Mouse (Mus musculus) inflammation-experienced regulatory T-cells, adult 6 months (primary cell): ENCODE data around the gene Cyp4v3. TPM values are rescaled to one million over a fixed set of nuclear protein-coding genes. Genes with fewer than 3 reads are reported as not detected.
A peak's percentile ranks its signal among the peaks of the same experiment; 100 is the strongest.
"Not testable (repeated sequence)": the region's sequence is repeated elsewhere in the genome, so short reads cannot be mapped to it uniquely, and the experiment has no call there.

Experiments
- ATAC-seq: one replicate; pipeline ENCODE4 v1.8.0; 2017
- polyA plus RNA-seq, 3 experiments: library from polyadenylated mRNA; unstranded; fragments of 100-300 nt; shearing (Covaris generic); gene quantifications; one replicate each; pipeline ENCODE4 v1.2.1; 2017

Gene Cyp4v3
- 10 to 100 TPM; 14.4 to 16.6 (median 15.7) TPM for polyA plus RNA-seq

GRCm38 (mm10) chr8:45332685-45333409 lies at the start of gene Cyp4v3:
Gene Cyp4v3, minus strand, starts transcription at chr8:45333216.
- ATAC-seq = peak; percentile 92

GRCm38 (mm10) chr8:45381963-45382347 lies 48.9 kb upstream of the Cyp4v3 start, which contains the start of gene Fam149a:
Gene Fam149a, minus strand, starts transcription at chr8:45382291.
- ATAC-seq = no peak

GRCm38 (mm10) chr8:45381075-45381962 lies 48.3 kb upstream of the Cyp4v3 start:
- no peak for ATAC-seq

- no peak for ATAC-seq
These were observed 47.6 kb upstream of the Cyp4v3 start for GRCm38 (mm10) chr8:45380598-45380997.

- ATAC-seq = no peak
These were observed 41.1 kb upstream of the Cyp4v3 start for GRCm38 (mm10) chr8:45374071-45374470.

- no peak for ATAC-seq
These were observed 34.1 kb upstream of the Cyp4v3 start for GRCm38 (mm10) chr8:45367154-45367553.

- ATAC-seq = no peak
These were observed 30.2 kb upstream of the Cyp4v3 start for GRCm38 (mm10) chr8:45363220-45363619.

- no peak for ATAC-seq
These were observed 29.3 kb upstream of the Cyp4v3 start for GRCm38 (mm10) chr8:45362323-45362722.

GRCm38 (mm10) chr8:45359091-45359605 lies 26.1 kb upstream of the Cyp4v3 start:
- ATAC-seq = no peak

- no peak for ATAC-seq
These were observed 25.3 kb upstream of the Cyp4v3 start for GRCm38 (mm10) chr8:45358132-45358918.

GRCm38 (mm10) chr8:45355809-45356208 lies 22.8 kb upstream of the Cyp4v3 start:
- ATAC-seq = no peak

- peak; percentile 91 for ATAC-seq
These were observed 12.0 kb upstream of the Cyp4v3 start for GRCm38 (mm10) chr8:45345031-45345430.

- ATAC-seq = no peak
These were observed 11.3 kb upstream of the Cyp4v3 start for GRCm38 (mm10) chr8:45344298-45344697.

GRCm38 (mm10) chr8:45341630-45342628 lies 8.9 kb upstream of the Cyp4v3 start:
- no peak for ATAC-seq

- ATAC-seq = no peak
These were observed 477 bp upstream of the Cyp4v3 start for GRCm38 (mm10) chr8:45333493-45333892.

- ATAC-seq = no peak
These were observed 2.2 kb downstream of the Cyp4v3 start for GRCm38 (mm10) chr8:45330856-45331255.

GRCm38 (mm10) chr8:45329206-45329980 lies 3.6 kb downstream of the Cyp4v3 start:
- no peak for ATAC-seq

- not testable (repeated sequence) for ATAC-seq
These were observed 5.9 kb downstream of the Cyp4v3 start for GRCm38 (mm10) chr8:45327076-45327475.

- no peak for ATAC-seq
These were observed 8.9 kb downstream of the Cyp4v3 start for GRCm38 (mm10) chr8:45324151-45324550.

- ATAC-seq = no peak
These were observed 11.7 kb downstream of the Cyp4v3 start for GRCm38 (mm10) chr8:45321365-45321764.
